Mouse (Mus musculus) embryo, embryonic 10.5 days (tissue): Measurements from ENCODE around the gene Ahdc1.

ENCODE experiments used
- DNase-seq: peaks from one replicate; pipeline ENCODE4 v3.0.0-alpha.2; 2015; ENCODE audit warnings: low spot score

The Ahdc1 gene

GRCm38 (mm10) chr4:133101751-133102150 lies 90.7 kb downstream of the Ahdc1 start:
- no peak for DNase-seq

GRCm38 (mm10) chr4:133103525-133104193 lies 92.6 kb downstream of the Ahdc1 start:
- no peak for DNase-seq

- no peak for DNase-seq
Observed at GRCm38 (mm10) chr4:133104194-133104569, 93.1 kb downstream of the Ahdc1 start.

- no peak for DNase-seq
Observed at GRCm38 (mm10) chr4:133106691-133107090, 95.6 kb downstream of the Ahdc1 start.

- no peak for DNase-seq
Observed at GRCm38 (mm10) chr4:133107788-133108281, 96.8 kb downstream of the Ahdc1 start.

DNA sequence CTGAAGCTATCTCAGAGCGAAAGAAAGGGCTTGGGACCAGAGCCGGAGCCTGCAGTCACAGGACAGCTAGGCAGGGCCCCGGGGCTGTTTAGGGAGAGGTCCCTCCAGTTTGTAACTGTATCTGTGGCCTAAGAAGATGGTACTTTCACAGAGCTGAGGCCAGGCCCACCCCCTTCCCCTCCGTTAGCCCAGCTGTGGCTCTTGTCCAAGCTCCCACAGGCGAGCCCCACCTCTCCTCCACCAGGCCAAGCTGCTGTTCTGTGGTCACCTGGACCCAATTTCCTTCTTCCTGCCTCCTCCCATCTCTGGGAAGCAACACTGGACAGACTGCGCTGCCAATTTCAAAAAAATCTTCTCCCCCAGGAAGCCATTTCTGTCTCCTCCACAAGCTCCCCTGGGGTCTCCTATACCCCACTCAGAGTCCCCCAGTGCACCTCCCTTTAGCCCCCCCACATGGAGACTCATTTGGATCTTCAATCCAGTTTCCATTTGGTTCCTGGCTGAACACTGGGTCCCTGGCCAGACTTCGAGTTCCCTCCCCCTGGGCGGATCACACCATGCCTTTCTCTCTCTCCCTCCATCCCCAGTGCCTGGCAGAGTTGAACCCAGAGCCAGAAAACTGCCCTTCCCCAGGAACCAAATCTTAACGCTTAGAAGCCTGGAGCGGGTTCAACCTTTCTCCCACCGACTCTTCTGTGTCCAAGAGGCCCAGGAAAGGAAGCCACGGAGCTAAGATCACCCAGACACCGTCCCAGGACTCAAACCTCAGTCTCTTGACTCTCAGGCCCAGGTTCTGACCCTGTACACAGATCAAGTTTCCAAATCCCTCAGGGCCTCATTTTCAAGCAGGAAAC lies 97.6 kb downstream of the Ahdc1 start:
- DNase-seq, result no peak

GRCm38 (mm10) chr4:133109335-133109801 lies 98.3 kb downstream of the Ahdc1 start:
- DNase-seq, result no peak

DNA sequence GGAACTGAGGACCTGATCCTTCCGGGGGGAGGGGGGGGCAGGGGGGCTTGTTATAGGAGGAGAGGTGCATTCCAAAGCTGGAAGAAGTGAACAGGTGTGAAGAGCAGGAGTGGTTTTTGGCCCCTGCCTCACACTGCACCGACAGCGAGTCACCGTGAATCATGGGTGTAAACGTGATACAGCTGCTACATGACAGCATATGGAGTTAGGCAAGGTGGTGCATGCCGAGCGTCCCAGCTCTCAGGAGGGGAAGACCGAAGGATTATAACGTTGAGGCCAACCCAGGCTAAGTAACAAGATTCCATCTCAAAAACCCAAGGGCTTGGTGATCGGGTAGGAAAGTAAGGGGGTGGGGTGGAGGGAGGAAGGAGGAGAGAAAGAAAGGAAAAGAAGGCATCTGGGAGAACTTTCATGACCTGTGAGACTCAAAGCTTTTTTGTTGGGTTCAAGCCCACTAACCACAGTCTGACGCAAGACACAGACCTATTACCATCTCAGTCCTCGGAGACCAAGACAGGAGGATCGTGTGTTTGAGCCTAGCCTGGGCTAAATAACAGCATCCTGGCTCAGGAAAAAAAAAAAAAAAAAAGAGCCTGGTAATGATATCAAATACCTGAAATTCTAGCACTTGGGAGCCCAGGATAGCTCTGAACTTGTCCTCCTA lies 101.2 kb downstream of the Ahdc1 start:
- no peak for DNase-seq

GRCm38 (mm10) chr4:133113351-133113882 lies 102.4 kb downstream of the Ahdc1 start:
- no peak for DNase-seq

- DNase-seq, result no peak
Observed at GRCm38 (mm10) chr4:133114762-133115161, 103.7 kb downstream of the Ahdc1 start.

DNA sequence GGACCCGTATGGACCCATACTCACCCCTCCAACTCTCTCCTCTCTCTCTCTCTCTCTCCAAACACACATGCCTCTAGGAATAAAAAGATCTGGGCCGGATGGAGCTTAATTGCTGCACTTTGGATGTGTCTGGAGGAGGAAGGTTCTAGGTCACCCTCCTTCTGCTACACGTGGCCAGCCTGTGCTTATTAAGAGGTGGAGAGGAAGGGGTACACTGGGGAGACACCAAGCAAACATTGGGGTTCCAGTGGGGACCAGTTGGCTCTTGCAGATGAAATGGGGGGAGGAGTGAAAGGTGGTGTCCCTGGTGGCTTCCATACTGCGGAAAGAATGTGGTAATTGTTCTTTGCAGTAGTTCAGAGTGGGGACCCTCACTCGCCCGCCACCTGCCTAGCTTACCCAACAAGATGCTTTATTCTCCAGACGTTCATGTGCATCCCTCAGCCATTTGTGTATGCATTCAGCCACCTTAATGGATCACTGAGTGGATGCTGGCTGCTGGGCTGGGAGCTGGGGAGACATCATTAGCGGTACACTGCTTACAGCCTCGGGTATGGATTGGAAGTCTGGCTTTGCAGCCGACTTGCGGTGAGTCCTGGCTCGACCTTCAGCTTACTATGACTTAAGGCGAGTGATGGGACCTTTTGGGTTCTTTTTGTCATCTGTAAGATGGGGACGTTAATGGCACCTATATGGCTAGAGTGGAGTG lies 104.8 kb downstream of the Ahdc1 start:
- no peak for DNase-seq

GRCm38 (mm10) chr4:133116756-133117470 lies 105.9 kb downstream of the Ahdc1 start:
- no peak for DNase-seq

- peak; percentile 67 for DNase-seq
Observed at GRCm38 (mm10) chr4:133117556-133118411, 106.7 kb downstream of the Ahdc1 start.

GRCm38 (mm10) chr4:133118775-133119375 lies 107.8 kb downstream of the Ahdc1 start:
- DNase-seq, result no peak

DNA sequence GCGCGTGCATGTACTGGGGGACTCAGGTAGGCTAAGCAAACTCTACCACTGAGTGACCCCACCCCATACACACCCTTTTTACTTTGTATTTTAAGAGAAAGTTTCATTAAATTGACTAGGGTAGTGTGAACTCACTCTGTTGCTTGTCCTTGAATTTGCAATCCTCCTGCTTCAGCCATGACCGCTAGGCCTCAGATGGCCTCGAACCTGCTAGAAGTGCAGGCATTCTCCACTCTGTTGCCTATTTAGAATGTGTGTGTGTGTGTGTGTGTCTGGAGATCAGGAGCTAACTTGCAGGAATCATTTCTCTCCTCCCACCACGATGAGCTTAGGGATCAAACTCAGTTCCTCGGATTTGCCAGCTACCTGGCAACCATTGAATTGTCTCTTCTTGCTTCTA lies 108.5 kb downstream of the Ahdc1 start:
- DNase-seq, result no peak

DNA sequence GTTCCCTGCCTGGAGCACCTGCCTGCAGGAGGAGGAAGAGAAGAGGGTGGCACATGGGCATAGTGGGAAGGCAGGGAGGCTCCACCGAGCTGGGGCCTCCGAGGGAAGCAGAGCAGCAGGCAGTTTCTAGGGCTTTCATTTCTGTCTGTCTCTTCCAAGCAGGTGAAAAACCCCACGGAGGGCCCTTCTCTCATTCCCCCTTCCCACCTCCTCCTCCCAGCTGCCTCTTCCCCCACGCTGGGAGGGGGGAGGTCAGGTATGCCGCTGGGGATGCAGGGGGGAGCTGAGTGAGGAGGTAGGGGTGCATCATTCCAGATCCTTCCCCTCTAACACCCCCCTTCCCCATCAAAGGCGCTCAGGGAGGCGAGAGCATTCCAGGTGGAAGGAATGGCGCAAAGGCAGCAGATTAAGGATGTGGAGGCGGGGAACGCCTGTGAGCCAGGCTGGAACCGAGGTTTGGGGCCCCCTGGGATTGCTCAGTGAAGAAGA lies 109.8 kb downstream of the Ahdc1 start:
- DNase-seq, result no peak

GRCm38 (mm10) chr4:133121416-133121815 lies 110.4 kb downstream of the Ahdc1 start:
- no peak for DNase-seq

DNA sequence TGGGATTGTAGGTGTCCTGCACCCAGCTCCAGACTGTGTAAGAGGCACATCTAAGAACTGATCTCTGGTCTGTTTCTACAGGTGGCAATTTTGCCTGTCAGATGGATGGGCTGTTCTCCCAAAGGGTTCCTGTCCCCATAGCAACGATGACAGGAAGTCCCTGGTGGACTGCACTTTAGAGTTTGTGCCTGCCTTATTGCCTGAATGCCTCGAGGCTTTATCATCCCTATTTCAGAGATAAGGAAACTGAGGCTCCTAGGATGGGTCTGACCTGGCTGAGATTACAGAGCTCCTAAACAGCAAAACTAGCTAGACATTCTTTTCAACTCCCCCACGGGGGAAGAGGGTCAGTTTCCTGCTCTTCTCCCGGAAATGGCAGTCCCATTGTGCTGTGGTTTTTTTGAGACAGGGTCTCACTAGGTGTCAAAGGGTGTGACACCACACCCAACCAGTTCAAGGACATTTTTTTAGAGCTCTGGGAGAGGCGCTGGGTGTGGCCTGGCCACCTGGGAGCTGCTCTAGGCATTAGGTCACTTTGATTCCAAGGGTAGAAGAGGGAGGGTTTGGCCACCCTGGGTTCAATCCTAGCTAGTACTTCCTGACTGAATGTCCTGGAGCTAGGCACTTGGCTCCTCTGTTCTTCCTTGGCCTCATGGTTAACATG lies 111.0 kb downstream of the Ahdc1 start:
- peak; percentile 28 for DNase-seq

DNA sequence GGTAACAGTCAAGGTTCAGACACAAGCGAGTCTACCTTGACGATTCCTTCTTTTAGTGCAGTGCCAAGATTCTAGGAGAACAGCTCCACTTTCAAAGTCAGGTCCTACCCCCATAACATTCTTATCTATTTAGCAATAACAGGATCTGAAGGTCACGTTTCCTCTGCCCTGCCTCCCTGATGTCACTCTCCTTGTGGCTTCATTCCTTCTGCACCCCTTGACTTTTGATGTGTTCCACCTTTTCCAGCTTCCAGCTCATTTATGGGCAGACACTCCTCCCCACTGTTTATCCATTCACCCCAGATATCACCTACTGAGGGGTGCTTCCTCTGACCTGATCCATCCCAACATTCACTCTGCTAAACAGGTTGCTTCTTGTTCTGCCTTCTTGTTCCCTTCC lies 116.0 kb downstream of the Ahdc1 start:
- DNase-seq, result no peak
